Mouse (Mus musculus): ENCODE measurements around the gene Acbd6. TPM values are rescaled to one million over a fixed set of nuclear protein-coding genes. Genes with fewer than 3 reads are reported as not detected.

The Acbd6 gene
- total RNA-seq, 2 experiments from 2014 or later: 59.2 to 59.5 TPM

DNA sequence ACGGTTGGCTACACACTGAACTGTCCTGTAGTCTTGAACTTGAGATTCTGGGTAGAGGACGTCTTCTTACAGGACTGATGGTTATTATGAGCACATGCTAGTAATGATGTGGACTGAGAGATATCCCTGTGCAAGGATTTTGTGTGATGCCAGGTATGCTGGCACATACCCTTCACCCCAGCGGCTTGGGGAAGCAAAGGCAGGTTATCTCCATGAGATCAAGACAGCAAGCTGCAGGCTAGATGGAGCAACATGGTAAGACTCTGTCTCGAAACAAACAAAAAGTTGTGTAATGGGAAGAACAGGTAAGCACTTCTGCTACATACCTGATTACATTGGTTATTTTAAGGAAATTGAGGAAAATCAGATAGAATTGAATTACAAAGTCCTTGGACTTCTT, 2.1 kb downstream of the Acbd6 start:
- DNase-seq: no peak

DNA sequence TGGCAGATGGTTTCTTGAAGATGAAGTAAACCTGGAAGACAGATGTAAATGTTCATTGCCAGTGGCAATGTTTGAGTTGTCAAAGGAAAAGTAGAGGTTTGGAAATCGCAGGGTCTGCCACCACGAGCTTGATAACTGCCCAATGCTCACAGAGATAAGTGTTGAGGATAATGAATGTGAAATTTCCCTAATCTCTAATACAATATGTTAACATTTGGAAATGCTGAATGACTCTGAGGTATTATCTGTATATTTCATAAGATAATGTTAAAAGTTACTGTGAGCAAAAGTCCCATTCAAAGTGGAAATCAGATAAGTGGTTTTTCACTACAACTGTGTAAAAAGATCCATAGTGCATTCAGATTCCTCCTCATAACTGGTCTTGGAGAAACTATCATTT, 2.8 kb downstream of the Acbd6 start:
- no peak for DNase-seq

DNA sequence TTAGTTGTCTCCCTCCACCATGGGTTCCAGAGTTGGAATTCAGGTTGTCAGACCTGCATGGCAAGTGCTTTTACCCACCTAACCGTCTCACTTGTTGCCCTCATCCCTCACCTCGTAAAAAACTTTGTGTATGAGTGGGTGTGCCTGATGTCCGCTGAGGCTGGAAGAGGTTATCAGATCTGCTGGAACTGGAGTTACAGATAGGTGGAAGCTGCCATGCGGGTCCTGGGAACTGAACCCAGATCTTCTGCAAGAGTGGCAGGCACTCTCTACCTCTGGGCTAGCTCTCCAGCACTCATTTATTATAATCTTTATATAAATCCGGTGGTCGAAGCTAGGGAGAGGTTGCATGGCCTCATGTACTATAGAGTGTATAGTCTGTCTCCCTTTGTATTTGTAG, 4.3 kb downstream of the Acbd6 start:
- no peak for DNase-seq

DNA sequence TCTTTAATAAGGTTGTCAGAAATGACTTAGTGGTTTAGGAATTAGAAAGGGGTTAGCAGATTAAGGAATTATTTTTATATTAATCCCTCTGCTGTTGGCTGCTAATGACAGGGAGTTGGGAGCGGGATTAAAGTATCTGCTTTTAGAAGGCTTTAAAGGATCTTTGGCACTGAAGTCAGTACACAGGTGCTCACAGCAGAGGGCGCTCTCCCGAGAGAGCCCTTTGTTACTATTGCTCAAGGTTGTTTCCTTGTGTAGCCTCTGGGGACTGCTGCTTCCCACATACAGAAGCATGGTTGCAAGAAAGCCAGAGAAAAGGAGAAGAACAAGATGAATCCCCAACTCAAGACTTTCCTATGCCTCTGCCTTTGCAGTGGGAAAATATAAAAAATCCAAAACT, 6.8 kb downstream of the Acbd6 start:
- peak; percentile 20 to 43 for DNase-seq

DNA sequence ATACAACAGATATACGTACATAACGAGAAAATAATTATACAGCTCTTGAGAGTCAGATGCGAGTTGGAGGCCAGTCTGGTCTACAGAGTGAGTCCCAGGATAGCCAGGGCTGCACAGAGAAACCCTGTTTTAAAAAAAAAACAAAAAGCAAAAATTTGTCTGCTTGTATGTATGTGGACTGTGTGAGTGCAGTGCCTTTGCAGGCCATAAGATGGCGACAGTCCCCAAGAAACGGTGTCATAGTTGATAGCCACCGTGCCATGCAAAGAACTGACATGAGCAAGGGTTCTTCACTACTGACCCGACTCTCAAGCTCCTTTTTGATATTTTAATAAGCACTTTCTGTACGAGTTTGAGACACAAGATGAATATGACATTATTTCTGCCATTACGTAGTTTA, 10.2 kb downstream of the Acbd6 start:
- no peak for DNase-seq

DNA sequence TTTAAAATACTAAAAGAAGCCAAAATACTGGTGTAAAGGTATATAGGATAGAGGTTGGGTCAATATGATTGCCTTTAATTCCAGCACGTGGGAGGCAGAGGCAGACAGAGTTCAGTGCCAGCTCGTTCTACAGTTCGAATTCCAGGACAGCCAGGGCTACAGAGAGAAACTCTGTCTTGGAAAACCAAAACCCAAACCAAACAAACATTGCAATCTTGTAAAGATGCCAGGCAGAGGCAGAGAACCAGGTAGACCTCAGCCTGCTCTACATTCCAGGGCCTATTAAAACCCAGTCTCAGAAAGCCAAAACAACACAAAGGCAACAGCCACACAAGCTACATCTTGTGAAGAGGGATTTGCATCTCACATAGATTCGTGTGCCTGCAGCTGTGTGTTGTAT, 11.4 kb downstream of the Acbd6 start:
- no peak for DNase-seq

DNA sequence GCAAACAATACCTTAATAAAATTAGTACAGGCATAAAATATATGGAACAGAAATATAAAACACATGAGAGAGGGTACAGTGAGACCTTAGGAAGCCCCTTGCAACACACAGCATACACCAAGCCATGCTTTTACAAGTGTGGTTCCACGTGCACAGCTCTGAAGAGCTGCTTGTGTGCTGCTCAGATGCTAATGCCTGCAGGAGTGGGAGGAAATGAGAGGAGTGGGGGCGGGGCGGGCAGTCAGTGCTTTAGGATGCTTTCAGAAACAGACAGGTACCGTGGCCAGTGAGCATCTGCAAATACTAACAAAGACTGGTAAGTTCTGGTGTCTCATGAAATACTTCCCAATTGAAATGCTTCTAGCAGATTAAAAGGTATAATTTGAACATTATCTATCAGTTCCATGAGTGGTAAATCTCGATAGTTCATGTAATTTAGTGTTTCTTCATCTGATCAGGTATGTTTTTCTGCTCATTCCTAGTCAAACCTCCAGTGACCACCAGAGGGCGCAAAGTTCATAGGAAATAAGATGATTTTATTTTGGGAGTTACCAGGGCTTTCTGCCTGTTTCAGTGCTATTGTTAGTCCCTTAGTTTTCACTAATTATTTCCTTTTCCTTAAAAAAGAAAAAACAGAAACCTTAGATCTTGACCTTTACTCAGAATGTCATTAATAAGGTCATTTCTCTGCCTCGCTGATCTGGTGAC, 17.2 kb downstream of the Acbd6 start:
- peak; percentile 41 to 89 for DNase-seq

DNA sequence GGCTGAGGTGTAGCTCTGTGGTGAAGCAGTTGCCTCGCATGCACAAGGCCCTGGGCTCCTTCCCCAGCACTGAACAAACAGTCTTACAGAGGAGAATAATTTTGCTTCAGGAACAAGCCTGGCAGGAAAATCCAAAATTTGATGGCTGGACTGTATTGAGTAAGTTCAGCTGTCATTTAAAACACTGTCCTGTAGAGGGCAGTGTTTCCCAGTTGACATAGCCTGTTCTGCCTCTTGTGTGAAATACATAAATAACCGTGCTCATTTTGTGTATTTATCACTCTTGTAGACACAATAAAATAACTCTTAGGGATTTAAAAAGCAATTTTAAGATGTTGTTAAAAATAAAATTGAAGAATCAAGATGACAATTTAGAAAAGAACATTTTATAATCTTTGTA, 18.5 kb downstream of the Acbd6 start:
- DNase-seq: peak; percentile 17 to 63

DNA sequence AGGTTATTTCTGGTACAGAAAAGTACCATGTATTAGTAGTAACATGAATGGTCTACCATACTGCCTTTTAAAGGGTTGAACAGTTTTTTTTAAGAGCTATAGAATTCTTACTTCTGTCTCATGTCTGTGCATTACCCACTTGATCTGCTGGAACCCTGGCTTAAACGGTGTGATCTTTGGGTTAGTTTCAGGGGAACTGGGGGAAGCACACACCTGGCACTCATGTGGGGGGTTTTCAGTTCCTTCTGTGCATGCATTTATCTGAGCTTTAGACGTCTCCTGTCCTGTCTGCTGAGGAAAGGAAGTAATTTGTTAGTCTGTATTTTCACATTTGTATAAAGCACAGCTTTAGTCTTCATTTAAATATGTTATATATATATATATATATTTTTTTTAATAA, 19.4 kb downstream of the Acbd6 start:
- DNase-seq: no peak

DNA sequence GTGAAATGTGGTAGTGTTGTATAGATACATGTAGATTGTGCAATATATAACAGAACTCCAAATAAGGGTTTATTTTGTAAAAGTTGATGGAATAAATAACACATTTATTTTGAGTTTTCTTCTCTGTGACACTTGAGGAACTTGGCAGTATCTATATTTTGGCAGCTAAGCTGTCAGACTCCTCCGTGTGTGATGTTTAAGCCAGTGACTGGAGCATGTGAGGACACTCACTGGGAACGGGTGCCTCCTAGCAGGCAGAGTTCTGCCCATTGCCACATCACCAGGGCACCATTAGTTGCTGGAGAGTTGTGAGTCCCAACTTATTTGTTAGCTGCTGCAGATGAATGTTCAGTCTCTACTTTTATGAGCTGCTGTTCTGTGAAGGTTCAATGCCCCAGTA, 30.0 kb downstream of the Acbd6 start:
- DNase-seq: no peak

DNA sequence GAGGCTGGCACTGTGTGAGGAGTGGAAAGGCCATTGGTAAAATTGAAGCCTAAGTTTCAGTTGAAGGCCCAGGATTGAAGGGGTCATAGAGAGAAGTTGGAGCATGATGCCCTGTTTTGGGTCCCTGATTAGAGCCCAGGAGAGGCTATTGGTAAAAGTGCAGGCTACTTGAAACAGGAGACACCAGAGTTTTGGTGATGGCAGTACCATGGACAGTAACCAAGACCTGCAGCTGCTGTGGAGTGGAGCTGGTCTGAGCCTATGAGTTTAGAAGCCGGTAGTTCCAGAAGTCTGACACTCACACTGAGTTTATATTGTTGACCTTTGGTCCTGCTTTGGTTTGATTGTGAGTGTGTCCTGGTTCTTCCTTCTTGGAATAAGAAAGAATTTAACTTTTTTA, 36.2 kb downstream of the Acbd6 start:
- no peak for DNase-seq

DNA sequence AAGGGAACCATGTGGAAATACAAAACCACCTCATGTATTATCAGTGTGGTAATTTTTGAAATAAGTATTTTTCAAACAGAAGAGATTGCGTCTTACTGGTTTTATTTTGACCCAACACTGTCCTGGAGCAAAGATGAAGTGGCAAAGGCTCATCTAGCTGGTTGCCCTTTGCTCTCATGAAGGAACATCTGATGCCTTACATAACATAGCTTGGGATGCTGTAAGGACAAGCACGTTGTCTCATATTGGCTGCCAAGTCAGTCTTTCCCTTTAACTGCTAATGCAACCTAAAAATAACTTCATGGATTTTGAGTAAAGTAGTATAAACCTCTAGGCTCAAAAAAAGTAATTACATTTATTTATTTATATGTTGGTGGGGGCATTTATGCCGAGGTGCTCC, 38.7 kb downstream of the Acbd6 start:
- DNase-seq: no peak

DNA sequence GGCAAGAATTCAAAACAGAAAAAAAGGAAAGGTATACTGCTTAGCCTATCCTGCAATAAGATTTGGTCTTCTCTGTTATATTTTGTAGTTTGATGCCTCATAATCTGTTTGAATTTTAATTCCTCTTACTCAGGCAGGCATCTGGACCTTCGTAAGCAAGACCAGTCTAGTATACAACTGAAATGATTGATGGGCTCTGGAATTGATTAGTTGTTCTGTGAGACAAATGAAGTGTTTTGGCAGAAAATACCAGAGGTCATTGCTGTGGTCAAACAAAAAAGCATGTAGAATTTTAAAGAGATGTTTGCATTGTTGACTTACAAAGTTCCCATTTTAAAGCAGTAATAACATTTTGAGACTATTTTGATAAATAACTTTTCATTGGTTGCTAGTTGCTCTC, 46.8 kb downstream of the Acbd6 start:
- no peak for DNase-seq

DNA sequence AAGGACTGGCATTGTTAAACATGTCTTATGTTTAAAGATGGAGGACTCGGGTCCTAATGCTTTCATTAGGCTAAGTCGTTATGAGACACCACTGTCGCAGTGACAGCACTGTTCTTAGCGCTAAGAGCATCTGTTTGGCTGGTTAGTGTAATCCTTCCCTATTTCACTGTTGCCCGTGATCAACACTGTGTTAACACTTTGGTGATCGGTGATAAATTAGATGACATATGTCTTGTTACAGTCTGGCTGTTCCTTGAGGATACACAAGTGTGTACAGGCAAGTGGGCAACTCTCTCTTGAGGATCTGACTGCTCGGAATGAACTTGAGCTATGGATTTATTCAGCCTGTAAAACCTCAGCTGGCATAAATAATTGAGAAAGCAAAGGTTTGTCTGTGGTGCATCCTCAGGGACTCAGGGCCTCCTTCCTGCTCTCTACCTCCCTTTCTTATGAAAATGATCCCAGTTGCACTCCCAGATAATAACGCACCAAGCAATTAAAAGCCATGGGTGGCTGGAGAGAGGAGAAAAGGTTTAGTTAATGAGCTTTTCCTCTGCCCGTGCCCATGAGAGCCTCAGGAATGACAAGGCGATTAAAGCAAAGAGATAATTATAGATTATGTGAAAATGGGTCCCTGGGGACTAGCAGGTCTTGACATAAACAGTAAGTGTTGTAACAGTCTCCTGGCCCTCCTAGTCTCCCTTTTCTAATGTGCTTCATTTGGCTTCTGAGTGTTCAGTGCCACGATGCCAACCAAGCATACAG, 47.7 kb downstream of the Acbd6 start:
- no peak for DNase-seq

DNA sequence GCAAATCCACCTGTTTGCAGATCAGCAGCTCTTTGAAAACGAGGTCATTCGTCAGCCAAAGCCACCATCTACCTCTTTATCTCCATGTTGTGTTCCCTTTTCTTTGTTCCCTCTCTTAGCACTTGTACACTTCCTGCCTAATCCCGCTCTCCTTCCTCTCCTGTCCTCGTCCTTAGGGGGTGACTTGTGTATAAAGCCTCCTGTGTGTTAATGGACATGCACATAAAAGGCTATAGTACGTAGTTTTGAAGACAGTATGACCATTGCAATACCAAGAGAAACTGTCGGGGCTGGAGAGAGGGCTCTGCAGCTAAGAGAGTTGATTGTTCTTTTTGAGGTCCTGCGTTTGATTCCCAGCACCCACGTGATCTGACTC, 48.2 kb downstream of the Acbd6 start:
- DNase-seq: no peak

DNA sequence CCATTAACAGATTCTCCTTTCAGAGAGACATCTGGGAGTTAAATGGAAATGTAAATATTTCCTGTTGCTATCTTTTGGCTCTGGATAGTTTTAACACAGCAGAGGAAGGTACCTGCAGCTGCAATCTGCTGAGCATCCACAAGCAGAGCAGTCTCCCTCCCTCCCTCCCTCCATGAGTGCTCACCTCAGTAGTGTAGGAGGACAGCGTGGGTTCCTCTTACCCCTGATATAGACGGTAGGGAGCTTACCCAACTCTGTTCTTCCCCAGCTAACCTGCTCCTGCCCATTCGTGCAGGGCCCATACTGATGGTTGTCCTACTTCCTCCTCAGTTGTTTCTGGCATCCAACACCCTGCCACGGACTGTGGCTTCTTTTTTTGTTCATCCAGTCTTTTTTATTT, 50.6 kb downstream of the Acbd6 start:
- DNase-seq: no peak

DNA sequence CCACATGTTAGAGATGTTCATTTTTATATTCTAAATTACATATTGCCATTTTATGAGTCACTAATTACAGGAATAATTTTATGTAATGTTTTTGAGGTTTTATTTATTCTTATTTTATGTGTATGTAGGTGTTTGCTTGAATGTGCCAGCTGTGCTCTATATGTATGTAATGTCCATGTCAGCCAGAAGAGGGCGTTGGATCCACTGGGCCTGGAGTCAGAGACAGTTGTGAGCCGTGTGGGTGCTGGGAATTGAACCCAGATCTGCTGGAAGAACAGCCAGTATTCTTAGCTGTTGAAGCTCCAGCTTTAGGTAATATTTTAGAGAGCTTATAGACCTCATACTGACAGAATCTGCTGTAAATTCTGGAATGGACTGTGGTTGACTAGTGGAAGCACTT, 56.5 kb downstream of the Acbd6 start:
- no peak for DNase-seq

DNA sequence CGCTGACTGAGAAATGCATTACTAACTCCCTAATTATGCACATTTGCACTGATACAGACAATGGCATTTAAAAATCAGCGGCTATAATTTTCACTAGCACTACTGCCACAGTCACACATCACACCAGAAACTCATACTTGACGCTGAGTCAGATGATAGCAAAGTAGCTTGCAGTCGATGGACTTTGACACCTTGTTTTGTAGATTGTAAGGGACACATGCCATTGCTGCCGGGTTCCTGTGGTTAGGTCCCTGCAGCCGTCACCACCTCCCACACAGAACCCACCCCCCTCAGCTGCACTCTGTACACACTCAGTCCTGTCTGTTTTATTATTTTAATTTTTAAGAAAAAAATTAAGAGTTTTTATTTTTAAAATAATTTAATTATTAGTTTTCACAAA, 63.2 kb downstream of the Acbd6 start:
- DNase-seq: no peak

DNA sequence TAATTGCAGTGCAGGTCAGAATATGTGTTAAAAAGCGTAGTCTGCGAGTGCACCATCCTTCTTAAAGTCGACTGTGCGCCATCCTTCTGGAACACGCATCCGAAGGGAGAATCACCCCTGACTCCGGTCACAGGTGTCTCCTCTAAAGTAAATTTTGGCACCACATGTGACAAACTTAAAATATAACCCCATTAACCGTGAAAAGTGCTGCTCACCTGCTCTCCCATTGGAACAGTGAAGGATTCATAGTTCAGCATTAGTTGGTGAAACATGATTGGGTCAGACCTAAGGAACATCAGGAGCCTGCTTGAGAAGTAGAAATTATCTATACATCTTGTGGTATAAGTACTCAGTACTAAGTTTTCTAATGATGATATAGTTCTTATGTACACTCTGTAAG, 65.3 kb downstream of the Acbd6 start:
- no peak for DNase-seq

DNA sequence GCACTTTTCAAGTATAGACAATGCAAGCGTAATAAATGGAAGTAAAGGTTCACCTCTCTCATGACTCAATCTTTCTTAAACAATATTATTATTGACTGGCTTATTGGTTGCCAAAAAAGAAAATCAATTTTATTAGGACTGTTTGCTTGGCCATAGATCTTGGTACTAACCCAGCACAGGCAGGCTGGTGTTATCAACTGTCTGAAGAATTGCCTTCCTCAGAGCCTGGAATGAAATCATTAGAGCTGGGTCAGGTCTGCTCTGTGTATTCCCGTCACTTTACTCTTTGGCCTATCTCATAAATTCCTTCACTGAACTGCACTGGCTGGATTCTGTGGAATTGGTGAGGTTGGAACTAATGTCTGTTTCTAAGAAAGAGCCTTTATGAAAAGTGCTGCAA, 69.8 kb downstream of the Acbd6 start:
- DNase-seq: no peak

DNA sequence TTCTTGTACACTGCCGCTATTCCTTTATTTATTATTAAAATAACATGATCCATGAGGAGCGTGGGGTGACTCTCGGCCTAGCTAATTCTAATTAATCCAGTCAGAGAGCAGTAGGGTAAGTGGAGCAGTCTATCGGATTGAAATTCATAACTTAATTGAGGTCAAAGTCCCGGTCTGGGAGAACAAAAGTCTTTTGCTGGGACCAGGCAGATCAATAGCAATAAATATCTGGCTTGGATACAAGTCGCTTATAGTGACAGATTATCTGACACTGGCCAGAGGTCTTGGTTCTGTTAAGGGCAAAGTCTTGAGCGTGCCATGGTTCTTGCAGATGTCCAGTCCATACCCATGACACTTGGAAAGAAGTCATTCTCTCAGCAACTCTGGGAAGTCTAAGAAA, 78.7 kb downstream of the Acbd6 start:
- no peak for DNase-seq

DNA sequence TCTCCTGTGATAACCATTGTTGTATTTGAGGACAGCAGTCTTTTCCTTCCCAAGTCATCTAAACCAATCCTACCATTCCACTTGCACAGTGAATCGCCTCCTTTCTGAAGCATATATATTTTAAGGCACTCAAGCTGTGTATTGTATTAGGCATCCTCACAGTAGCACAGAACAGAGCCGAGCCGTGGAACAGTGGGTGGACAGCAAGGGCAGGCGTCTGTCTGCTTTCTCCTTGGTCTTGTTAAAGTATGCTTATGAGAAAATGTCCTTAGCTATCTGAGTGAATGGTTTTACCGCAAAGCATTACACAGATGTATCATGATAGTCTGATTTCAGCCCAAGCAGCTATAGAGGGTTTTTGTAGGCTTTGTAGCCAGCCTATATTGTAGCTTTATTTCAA, 87.9 kb downstream of the Acbd6 start:
- DNase-seq: no peak

DNA sequence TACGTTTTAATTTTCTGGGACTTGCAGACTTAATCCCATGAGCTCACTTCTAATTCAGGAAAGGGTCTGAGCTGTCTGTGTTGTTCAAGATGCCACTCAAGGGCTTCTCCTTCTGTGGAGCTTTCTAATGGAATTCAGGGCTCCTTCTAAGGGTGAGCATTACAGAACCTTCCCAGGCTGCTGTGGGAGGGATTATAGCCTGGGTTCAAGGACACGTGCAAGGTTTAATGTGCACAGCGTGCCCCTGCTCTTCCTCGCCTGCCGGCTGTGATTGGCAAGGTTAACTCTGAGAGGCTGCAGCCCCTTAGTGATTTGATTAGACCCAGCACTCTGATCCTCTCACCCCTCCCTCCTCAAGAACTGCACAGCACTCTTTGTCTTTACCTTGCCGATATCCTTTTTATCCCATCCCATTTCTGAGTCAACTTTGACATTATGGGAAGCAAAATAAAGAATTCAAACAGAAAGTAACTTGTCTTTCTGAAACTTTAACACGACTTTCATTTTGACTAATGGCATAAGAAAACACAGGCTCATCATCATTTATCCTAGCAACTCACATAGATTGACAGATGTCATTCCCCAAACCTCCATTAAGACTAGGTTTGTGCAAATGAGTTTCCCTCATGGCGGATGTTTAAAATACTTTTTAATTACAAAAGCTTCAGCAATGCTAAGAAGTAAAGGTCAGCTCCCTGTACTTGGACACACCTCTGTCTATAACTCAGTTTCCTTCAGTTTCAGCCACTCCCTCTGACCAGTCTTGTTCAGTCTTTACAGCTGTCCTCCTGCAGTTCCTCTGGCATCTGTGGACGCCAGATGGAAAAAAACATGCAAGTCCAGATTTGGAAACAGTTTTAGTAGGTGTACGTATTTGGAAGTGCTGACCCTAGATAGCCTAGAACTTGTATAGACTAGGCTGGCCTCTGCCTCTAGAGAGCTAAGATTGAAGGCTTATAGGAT, 88.7 kb downstream of the Acbd6 start:
- DNase-seq: no peak
